Mouse (Mus musculus): ENCODE measurements at regions not wholly inside any gene's neighbourhood (a gene's known extent, or its start where the extent isn't known, plus 50 kb on each side); places are given as distances from the start of the nearest gene placed in this dataset.

DNA sequence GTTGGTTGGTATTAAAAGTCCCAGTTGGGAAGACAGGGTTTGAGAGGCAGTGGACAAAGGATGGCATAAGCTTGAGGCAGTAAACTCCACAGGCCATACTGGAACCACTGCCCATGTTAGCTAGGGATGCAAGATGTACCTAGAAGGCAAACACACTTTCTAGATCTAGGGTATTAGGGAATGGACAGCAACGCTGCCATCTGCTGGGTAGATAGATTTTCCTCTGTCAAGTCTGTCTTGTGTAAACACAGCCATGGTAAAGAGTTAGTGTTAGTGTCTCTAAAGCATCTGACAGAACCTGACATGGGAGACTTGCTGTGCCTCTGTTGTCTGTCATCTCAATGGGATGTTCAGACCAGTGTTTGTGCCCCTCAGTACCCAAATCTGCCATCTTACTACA lies 573.5 kb upstream of the Adamts5 start:
- no peak for DNase-seq

DNA sequence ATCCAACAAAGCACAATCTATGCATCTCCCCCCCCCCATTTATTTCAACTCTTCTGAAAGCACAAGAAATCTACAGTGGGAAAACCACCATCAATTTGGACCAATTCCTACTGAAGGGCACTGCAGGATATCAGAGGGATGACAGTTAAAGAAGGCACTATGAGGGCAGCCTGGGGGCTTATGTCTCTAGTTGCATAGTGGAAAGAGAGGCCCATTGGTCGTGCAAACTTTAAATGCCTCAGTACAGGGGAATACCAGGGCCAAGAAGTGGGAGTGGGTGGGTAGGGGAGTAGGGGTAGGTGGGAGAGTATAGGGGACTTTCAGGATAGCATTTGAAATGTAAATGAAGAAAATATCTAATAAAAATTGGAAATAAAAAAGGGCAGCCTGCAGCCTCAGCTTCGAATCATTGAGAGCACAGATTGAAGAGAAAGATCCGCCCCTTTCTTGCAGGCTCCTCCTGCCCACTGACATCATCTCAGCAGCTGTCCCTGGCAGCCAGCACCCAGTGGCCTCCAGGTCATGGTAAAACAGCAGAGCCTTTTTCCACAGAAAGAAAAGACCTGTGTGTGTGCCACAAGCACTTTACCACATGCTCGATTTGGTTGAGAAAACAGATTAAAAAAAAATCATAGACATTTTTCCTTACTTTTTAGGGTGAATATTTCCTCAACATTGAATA lies 571.6 kb upstream of the Adamts5 start:
- no peak for DNase-seq

- DNase-seq, result no peak
Observed at GRCm38 (mm10) chr16:86461073-86461472, 559.4 kb upstream of the Adamts5 start.

DNA sequence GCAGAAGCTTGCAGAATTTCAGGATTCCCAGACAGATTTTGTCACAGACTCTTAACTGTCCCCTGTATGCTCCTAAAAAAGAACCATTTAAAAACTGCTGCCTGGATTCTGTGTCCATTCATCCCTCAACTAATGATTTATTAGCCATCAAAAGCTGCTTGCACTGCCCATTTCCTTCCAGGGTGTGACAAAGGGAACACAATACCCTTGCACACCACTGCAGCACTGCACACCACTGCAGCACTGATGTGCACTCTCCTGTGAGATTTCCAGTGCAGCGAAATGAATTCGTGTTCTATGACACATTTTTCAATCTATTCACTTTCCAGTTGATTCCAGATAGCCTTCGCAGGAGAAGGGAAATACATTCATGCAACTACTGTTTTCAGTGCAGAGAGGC lies 555.0 kb upstream of the Adamts5 start:
- DNase-seq, result no peak

DNA sequence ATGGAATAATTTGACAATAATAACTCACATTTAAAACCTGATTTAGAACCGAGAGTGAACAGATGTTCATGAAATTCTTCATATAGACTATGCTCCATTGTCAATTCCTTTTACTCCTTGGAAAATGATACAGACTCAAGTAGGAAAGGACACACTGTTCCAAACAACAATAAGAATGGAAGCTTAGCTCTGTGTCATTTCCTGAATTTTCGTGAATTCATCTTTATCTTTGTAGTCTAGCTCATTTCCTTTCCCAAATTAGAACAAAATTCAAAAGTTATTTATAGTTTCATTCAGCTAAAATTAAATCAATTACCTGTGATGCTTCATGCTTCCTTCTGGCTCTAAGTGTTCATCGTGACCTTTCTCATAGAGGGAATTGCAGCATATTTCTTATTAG lies 553.2 kb upstream of the Adamts5 start:
- no peak for DNase-seq

- no peak for DNase-seq
Observed at GRCm38 (mm10) chr16:86454031-86454430, 552.4 kb upstream of the Adamts5 start.

GRCm38 (mm10) chr16:86448478-86449160 lies 547.0 kb upstream of the Adamts5 start:
- no peak for DNase-seq

DNA sequence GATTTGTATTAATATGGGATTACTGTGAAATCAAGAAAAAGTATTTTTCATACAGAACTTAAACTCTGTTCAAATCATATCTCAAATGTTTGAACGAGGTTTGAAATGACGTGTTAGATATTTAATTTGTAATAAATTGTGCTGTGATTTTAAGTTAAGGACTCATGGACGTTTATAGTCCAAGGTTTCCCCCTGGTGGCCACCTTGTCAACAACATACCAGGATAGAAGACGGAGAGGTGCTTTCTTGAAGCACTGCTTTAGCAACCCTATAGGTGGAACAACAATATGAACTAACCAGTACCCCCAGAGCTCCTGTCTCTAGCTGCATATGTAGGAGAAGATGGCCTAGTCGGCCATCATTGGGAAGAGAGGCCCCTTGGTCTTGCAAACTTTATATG lies 517.8 kb upstream of the Adamts5 start:
- peak; percentile 35 to 56 for DNase-seq

DNA sequence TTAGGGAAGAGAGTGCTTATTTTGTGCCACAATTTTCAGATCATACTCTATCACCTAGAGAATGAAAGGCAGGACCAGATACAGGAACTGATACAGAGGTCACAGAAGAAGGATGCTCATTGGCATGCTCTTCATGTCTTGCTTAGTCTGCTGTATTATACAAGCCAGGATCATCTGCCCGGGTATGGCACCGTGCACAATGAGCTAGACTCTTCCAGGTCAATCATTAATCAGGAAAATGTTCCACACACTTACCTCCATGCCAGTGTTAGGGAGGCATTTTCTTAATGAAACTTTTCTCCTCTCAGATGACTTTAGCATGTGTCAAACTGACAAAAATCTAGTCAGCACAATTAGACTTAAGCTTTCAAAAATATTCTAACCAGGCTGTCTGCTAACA lies 502.7 kb upstream of the Adamts5 start:
- DNase-seq, result no peak

DNA sequence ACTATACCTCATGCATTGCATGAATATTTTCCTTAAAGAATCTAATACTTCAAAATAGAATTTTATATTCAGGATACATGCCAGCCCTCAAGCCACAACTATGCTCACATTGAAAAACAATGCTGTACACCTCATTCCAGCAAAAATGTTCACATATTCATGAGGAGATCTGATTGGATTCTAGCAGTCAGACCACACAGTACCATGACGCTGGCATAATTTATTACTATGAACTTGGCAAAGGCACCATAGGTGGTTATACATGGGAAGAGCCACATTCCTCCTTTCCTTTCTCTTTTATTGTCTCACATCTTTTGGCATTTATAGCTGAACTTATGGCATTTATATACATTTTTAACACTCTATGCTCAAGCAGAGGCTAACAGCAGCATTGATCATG lies 499.8 kb upstream of the Adamts5 start:
- no peak for DNase-seq

DNA sequence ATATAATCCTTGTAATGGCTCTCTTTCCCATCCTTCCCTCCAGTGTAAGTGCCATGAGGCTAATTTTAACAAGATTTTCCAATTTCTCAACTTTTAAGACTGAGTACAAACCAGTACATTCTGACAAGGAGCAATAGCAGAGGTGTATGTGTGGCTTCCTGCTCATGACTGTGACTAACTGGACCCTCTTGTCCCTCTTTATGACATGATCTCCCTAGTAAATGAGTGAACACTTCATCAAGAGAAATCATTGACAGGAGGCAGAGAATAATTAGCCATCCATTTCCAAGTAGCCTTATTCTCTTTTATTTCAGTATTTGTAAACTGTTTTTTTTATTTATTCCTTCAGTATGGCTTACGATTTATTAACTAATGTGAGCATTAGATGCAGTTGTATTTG lies 497.7 kb upstream of the Adamts5 start:
- DNase-seq, result no peak

GRCm38 (mm10) chr16:86397521-86397920 lies 495.9 kb upstream of the Adamts5 start:
- DNase-seq, result no peak

DNA sequence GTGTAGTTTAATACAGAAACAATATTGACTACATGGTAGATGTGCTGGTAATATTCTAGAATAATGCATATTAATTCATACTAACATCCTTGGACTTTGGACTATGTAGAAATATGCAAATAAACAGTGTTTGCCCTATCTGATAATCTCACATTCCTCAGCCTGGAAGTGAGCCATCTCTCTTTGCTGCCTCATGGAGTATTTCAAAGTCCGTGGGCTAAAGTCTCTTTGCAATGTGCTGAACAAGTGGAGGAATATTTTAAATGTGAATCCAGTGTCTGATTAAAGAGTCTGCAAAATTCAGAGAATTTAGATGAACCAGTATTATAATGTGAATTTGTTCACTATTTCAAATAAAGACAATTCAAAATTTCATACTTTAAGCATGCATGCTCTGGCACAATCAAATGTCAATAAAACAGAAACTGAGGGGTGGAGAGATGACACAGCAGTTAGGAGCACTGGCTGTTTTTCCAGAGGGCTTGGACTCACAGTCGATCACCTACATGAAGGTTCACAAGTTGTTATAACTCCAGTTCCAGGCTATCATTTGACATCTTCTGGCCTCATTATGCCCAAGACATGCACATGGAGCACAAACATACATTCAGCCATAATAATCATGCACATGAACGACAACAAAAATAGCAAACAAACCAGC lies 487.6 kb upstream of the Adamts5 start:
- no peak for DNase-seq

- no peak for DNase-seq
Observed at GRCm38 (mm10) chr16:86388128-86388527, 486.5 kb upstream of the Adamts5 start.

DNA sequence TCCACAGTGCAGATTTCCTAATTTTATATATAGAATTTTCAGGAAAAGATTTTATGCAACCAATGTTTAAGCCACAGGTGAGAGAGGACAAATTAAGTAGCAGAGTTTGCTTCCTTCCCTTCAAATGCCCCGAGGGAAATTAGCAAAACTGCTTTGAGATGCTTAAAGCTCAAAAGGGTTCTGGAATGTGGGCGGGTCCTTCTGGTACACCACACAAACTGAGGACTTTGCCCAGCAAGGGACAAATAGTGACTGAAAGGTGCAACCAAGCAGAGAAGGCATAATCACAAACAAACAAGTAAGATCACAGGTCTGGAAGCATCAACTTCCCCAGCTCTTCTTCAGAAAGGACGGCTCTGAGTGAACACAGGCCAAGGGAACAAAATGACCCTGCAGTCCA lies 476.4 kb upstream of the Adamts5 start:
- no peak for DNase-seq

GRCm38 (mm10) chr16:86371652-86372051 lies 470.0 kb upstream of the Adamts5 start:
- DNase-seq, result no peak

- DNase-seq, result no peak
Observed at GRCm38 (mm10) chr16:86368449-86368848, 466.8 kb upstream of the Adamts5 start.

- DNase-seq, result no peak
Observed at GRCm38 (mm10) chr16:86366197-86366596, 464.6 kb upstream of the Adamts5 start.

- DNase-seq, result no peak
Observed at GRCm38 (mm10) chr16:86361099-86361498, 459.5 kb upstream of the Adamts5 start.

DNA sequence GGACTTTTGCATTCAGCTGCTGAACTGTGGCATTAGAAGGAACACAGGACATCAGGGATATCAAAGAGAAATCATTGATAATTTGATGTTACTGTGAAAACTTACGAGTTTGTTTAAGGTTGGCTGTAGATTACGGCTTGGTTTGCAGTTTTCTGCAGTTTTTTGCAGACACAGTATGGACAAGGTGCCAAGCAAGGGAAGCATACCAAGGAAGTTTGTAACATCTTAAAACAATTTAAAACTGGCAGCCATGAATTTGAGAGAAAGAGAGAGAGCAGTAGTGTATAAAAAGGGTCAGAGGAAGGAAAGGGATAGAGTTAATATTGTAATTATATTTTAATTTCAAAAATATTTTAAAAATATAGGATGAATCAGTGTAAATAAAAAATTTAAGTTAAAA lies 453.4 kb upstream of the Adamts5 start:
- DNase-seq, result no peak

DNA sequence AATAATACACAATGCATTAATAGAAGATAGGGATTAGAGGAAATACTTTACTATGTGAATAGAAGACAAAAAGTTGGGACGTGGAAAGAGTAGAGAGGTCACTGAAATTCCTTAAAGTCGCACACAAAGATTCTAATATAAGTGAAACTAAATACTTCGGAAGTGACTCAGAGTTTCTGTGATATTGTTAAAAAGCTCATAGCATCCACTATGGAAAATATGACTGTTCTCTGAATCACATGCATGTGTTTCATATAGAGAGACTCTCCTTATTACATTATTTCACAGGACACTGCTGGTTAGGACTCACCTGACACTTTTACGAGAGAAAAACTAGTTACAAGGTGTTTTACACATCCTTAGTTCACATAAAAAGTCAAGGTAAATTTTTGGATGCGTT lies 446.1 kb upstream of the Adamts5 start:
- no peak for DNase-seq

DNA sequence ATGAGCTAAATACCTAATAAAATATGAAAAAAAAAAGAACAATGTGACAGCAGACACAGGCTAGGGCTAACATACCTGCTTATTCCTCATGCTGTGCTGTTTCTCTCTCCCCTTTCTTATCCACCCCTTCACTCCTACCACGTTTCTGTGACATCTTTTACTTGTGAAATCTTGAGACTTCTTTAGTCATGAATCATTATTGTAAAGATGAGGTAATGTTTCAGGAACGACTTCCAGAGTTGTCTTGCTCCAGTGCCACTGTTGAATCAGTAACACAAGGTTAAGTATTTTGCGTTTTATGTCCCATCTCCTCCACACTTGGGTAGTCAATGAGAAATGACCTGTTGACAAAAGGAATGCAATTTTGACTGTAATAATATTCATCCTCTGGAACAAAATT lies 445.3 kb upstream of the Adamts5 start:
- DNase-seq, result no peak

GRCm38 (mm10) chr16:86340311-86340710 lies 438.7 kb upstream of the Adamts5 start:
- no peak for DNase-seq

DNA sequence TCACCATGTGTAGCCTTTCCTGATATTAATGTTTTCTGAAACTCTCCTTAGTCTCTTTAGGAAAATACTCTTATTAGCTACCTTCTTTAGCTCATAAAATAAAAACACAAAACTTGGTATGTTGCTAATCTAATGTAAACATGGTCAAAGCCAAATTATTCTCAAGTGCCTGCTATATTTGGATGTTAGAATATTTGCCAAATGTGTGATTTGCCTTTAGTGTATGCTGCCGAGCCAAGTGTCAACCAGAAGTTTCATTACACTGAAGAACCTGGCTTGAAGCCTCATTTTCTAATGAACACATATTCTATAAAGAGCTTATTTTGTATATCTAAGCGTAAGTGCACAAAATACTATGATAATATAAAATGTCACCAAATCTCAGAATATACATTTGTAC lies 423.8 kb upstream of the Adamts5 start:
- DNase-seq, result no peak

All from cerebellum, adult 18-20 months (tissue).